Mouse (Mus musculus): ENCODE results near the gene Lrpprc. TPM values are rescaled to one million over a fixed set of nuclear protein-coding genes. Genes with fewer than 3 reads are reported as not detected.

The Lrpprc gene
- total and polyA plus RNA-seq, 3 experiments = 54.4 to 73.8 (median 65.9) TPM

DNA sequence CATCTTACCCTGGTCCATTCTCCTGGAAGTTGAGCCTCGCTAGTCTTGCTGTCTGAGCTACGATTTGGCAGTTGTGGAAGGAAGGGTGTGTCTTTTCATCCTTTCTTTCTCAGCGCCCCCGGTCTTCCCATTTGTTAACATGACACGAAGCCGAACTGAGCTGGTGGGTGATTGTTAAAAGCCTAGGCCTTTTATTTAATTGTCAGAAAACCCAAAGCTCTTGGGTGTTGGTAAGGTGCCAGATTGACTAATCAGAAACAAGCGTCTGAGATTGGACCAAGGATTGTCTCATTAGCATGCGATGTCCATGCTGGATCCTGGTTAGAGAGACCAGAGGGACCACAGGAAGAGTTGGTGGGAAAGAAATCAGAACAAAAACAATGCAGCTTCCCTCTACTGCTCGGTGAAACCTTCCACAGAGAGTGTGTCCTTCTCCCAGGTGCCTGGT lies 25.4 kb upstream of the Lrpprc start:
- TF ChIP-seq ZKSCAN1 (IDR thresholded peaks at IDR 0.05; ENCODE audit: borderline replicate concordance, low read depth, low read length) = no peak
- TF ChIP-seq CHD2 (IDR thresholded peaks at IDR 0.05; ENCODE audit: low read length) = no peak
- TF ChIP-seq SIN3A (IDR thresholded peaks at IDR 0.05; ENCODE audit: low read length) = no peak
- TF ChIP-seq CHD1 (IDR thresholded peaks at IDR 0.05; ENCODE audit: low read depth, low read length) = no peak
- TF ChIP-seq BHLHE40 (IDR thresholded peaks at IDR 0.05; ENCODE audit: low read depth, low read length) = no peak
- TF ChIP-seq HCFC1 (IDR thresholded peaks at IDR 0.05; ENCODE audit: low read depth, low read length) = no peak
- TF ChIP-seq JUND (conservative IDR thresholded peaks at IDR 0.05; ENCODE audit: low read depth, low read length) = no peak
- no peak for TF ChIP-seq UBTF (IDR thresholded peaks at IDR 0.05; ENCODE audit: low read depth, low read length)
- no peak overlapping the region for H3K27ac ChIP-seq (ENCODE audit: insufficient read depth, low read depth)
- no peak for DNase-seq (ENCODE audit: extremely low read depth)
- dilution Hi-C loops (cut with MboI; ENCODE audit: extremely low pct_ligation_motif_present, extremely low pct_unique_long_range_greater_than_20kb, low sequenced_read_pairs) (no loop called here), in situ Hi-C loops (cut with MboI; ENCODE audit: low pct_ligation_motif_present, low pct_unique_long_range_greater_than_20kb, low sequenced_read_pairs) (no loop called here)
- peaks cover 28% of the 10 kb centered on the region for H3K27me3 ChIP-seq (replicated peaks)
- H3K36me3 ChIP-seq (replicated peaks in 1 of 2; ENCODE audit: control insufficient read depth in 1 of 2, insufficient read depth in 1 of 2, low read length in 1 of 2) = no peaks in the 10 kb centered on the region
- H3K4me1 ChIP-seq (ENCODE audit: control insufficient read depth in 1 of 2, insufficient read depth in 2 of 2) = peaks cover 0 to 4% of the 10 kb centered on the region in 2 experiments; a peak in 1 of 4 replicates
- no peak overlapping the region for H3K4me2 ChIP-seq (ENCODE audit: insufficient read depth, low read depth, poor library complexity, severe bottlenecking)
- no peak overlapping the region for H3K4me3 ChIP-seq (replicated peaks in 1 of 3; ENCODE audit: low read depth in 2 of 3, low read length in 2 of 3, poor library complexity in 1 of 3)
- H3K9me3 ChIP-seq (replicated peaks; ENCODE audit: low read length) = no peaks in the 10 kb centered on the region
- H3K79me2 ChIP-seq (replicated peaks; ENCODE audit: control insufficient read depth, extremely low read depth, insufficient read depth, poor library complexity, severe bottlenecking) = no peaks in the 10 kb centered on the region
- no peak overlapping the region for H3K9ac ChIP-seq (ENCODE audit: insufficient read depth, low read depth)

DNA sequence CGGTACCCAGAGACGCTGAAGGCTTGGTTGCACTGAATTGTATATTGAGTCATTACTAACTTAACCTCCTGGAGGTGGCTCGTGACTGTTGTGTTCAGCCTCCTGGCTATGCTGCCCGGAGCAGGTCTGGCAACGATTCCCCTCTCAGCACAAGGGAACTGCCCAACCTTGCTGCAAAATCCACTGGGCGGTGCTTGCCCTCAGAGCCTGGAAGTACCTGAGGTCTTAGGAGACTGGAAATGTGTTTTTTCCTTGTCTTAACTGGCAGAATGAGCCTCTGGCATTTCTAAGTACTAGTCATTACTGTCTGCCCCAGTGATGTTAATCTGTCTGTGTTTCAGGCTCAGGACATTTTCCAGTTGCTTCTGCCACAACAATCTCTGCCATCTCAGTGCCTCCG lies 24.3 kb upstream of the Lrpprc start:
- dilution Hi-C loops (cut with MboI; ENCODE audit: extremely low pct_ligation_motif_present, extremely low pct_unique_long_range_greater_than_20kb, low sequenced_read_pairs) = no loop called here
- no peaks in the 10 kb centered on the region for H3K36me3 ChIP-seq (replicated peaks in 1 of 2; ENCODE audit: control insufficient read depth in 1 of 2, insufficient read depth in 1 of 2, low read length in 1 of 2)
- TF ChIP-seq MXI1 (IDR thresholded peaks at IDR 0.05; ENCODE audit: low read depth, low read length) (no peak), ZMIZ1 (IDR thresholded peaks at IDR 0.05; ENCODE audit: low read depth, low read length) (no peak), IRF4 (IDR thresholded peaks at IDR 0.05; ENCODE audit: low read depth, low read length) (no peak), BHLHE40 (IDR thresholded peaks at IDR 0.05; ENCODE audit: low read depth, low read length) (no peak), PAX5 (IDR thresholded peaks at IDR 0.05; ENCODE audit: low read length) (no peak), JUN (IDR thresholded peaks at IDR 0.05; ENCODE audit: insufficient read depth, low read depth, low read length) (no peak), USF1 (IDR thresholded peaks at IDR 0.05; ENCODE audit: low read depth, low read length) (no peak), ELF1 (IDR thresholded peaks at IDR 0.05; ENCODE audit: low read depth, low read length) (no peak), JUND (conservative IDR thresholded peaks at IDR 0.05; ENCODE audit: low read depth, low read length) (no peak), TBP (conservative IDR thresholded peaks at IDR 0.05; ENCODE audit: low read depth, low read length) (no peak), UBTF (IDR thresholded peaks at IDR 0.05; ENCODE audit: low read depth, low read length) (no peak)

More for the DNA sequence above, 24.3 kb upstream of the Lrpprc start:
- Histone ChIP-seq H3K9me3 (replicated peaks; ENCODE audit: low read length) (no peaks in the 10 kb centered on the region), H3K4me2 (ENCODE audit: insufficient read depth, low read depth, poor library complexity, severe bottlenecking) (no peak overlapping the region), H3K27ac (ENCODE audit: insufficient read depth, low read depth) (no peak overlapping the region), H3K79me2 (replicated peaks; ENCODE audit: control insufficient read depth, extremely low read depth, insufficient read depth, poor library complexity, severe bottlenecking) (no peaks in the 10 kb centered on the region), H3K9ac (ENCODE audit: insufficient read depth, low read depth) (no peak overlapping the region), H3K4me1 (ENCODE audit: control insufficient read depth in 1 of 2, insufficient read depth in 2 of 2) (peaks cover 0 to 4% of the 10 kb centered on the region in 2 experiments; a peak in 1 of 4 replicates), H3K4me3 (replicated peaks in 1 of 3; ENCODE audit: low read depth in 2 of 3, low read length in 2 of 3, poor library complexity in 1 of 3) (no peak overlapping the region), H3K27me3 (replicated peaks) (peaks cover 28% of the 10 kb centered on the region)
- DNase-seq (ENCODE audit: extremely low read depth) = no peak
- in situ Hi-C loops (cut with MboI; ENCODE audit: low pct_ligation_motif_present, low pct_unique_long_range_greater_than_20kb, low sequenced_read_pairs) = no loop called here

All from CH12.LX (cell line).